Mouse (Mus musculus): ENCODE data around the gene Olfr1100. TPM values are rescaled to one million over a fixed set of nuclear protein-coding genes. Genes with fewer than 3 reads are reported as not detected.

Olfr1100 gene
- polyA plus RNA-seq (2016; fragmentation: Nextera tagmentation; extraction: Ambion mirVana): not detected in 2 replicates

DNA sequence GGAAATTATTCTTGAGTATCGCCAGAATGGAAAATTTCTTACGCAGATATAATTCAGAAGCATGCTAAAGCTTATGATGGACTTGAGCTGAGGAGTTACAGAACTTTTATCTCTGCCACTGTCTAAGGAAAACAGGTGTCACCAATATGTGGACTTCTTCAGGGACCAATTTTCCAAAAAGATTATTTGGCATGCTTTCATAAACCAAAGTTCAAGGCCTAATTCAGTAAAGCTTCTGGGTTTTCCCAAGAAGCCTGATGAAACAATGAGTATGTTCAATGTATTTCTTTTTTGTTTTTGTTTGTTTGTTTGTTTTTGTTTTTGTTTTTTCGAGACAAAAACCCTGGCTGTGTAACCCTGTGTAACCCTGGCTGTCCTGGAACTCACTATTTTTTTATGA is at the start of gene Olfr1100:
Gene Olfr1100 (minus strand): TSS at position 101 of the 400 bp plus-strand sequence.
- Histone ChIP-seq H3K27me3 (no peaks in the 10 kb centered on the region), H3K36me3 (no peaks in the 10 kb centered on the region), H3K9me3 (no peaks in the 10 kb centered on the region), H3K4me3 (no peak within 1 kb of the TSS), H3K27ac (no peak within 1 kb of the TSS), H3K9ac (no peak within 1 kb of the TSS), H3K4me1 (no peaks in the 10 kb centered on the region), H3K4me2 (replicated peaks) (no peak within 1 kb of the TSS)
- ATAC-seq (ENCODE audit: insufficient number of reproducible peaks, insufficient read depth, low FRiP score, low TSS enrichment): no peak
- WGBS: 70% methylated on average over 3 of the region's 3 CpGs

DNA sequence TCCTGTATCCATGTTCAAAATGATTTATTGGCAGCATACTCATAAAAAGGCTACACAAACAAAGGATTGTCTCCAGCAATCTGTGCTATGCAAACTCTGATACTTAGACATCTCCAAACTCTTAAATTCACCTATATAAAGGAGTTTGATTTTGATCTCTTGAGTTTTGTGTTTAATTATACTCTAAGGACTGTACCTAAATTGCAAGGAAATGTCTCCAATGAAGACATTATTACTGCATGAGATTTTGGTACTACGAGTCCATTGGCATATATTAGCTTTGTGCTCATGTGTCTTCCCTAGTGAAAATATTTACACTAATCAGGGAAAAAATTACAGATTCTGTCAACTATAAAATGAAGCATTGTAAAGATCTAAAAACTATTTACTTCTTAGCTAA is 47.2 kb upstream of the Olfr1100 start, which contains the start of gene Olfr1104:
Gene Olfr1104 (minus strand): TSS at position 101 of the 400 bp plus-strand sequence.
- Histone ChIP-seq H3K27me3 (no peaks in the 10 kb centered on the region), H3K9ac (no peak within 1 kb of the TSS), H3K4me3 (no peak within 1 kb of the TSS), H3K4me2 (replicated peaks) (no peak within 1 kb of the TSS), H3K27ac (no peak within 1 kb of the TSS), H3K9me3 (no peaks in the 10 kb centered on the region), H3K36me3 (no peaks in the 10 kb centered on the region), H3K4me1 (no peaks in the 10 kb centered on the region)
- 76% methylated on average over 1 of the region's 1 CpGs for WGBS
- ATAC-seq (ENCODE audit: insufficient number of reproducible peaks, insufficient read depth, low FRiP score, low TSS enrichment): no peak

DNA sequence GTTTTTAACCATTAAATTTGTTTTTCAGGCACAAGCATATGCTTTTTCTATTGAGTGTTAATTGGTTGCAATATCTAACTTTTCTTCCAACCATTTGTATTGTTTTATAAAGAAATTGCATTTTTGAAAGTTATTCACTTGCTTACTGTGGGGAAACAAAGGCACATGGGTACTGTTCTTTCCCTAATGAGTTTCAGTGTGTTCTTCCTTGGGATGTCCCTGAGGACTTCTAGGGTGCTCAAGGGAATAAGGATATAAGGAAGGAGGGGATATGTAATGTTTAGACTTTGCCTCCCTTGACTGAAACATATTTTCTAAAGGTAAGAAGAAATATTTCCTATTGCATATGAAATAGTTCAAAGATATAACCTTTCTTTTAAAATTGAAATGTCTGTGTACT is 18.3 kb upstream of the Olfr1100 start, which contains the start of gene Olfr1102:
Gene Olfr1102 (plus strand): TSS at position 301 of the 400 bp plus-strand sequence.
- Histone ChIP-seq H3K4me1 (no peaks in the 10 kb centered on the region), H3K27ac (no peak within 1 kb of the TSS), H3K9ac (no peak within 1 kb of the TSS), H3K27me3 (no peaks in the 10 kb centered on the region), H3K4me2 (replicated peaks) (no peak within 1 kb of the TSS), H3K4me3 (no peak within 1 kb of the TSS), H3K9me3 (no peaks in the 10 kb centered on the region), H3K36me3 (no peaks in the 10 kb centered on the region)
- ATAC-seq (ENCODE audit: insufficient number of reproducible peaks, insufficient read depth, low FRiP score, low TSS enrichment): no peak

- H3K36me3 ChIP-seq: no peaks in the 10 kb centered on the region
- WGBS: 84% methylated on average over 3 of the region's 3 CpGs
- H3K4me1 ChIP-seq: no peaks in the 10 kb centered on the region
- ATAC-seq (ENCODE audit: insufficient number of reproducible peaks, insufficient read depth, low FRiP score, low TSS enrichment): no peak
- no peaks in the 10 kb centered on the region for H3K9me3 ChIP-seq
- H3K4me2 ChIP-seq (replicated peaks): no peak within 1 kb of the TSS
- no peak within 1 kb of the TSS for H3K27ac ChIP-seq
- no peaks in the 10 kb centered on the region for H3K27me3 ChIP-seq
- H3K9ac ChIP-seq: no peak within 1 kb of the TSS
- no peak within 1 kb of the TSS for H3K4me3 ChIP-seq
Measured at GRCm38 (mm10) chr2:86991121-86991520, 11.4 kb upstream of the Olfr1100 start, which contains the start of gene Olfr1101. TSS of gene Olfr1101 (minus strand) at chr2:86991221.

DNA sequence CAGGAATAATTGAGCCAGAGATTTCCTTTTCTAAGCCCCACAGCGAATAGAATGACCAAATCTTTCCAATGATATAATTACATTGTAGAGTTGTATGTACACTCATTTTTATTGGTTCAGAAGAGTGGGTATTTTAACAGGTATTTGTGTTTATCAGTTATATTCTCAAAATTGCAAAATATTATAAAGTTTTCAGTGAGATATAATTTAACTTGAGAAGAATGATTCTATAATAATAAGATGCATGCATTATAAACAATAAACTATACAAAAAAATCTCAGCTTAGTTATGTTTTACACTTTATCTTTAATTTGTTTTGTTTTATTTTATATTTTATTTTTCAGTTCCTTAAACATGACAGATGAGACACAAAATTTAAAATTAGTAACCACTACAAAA is 19.2 kb downstream of the Olfr1100 start, which contains the start of gene Olfr1099:
Gene Olfr1099 (minus strand): TSS at position 101 of the 400 bp plus-strand sequence.
- Histone ChIP-seq H3K9me3 (no peaks in the 10 kb centered on the region), H3K4me3 (no peak within 1 kb of the TSS), H3K9ac (no peak within 1 kb of the TSS), H3K4me2 (replicated peaks) (no peak within 1 kb of the TSS), H3K36me3 (no peaks in the 10 kb centered on the region), H3K27me3 (no peaks in the 10 kb centered on the region), H3K27ac (no peak within 1 kb of the TSS), H3K4me1 (no peaks in the 10 kb centered on the region)
- no peak for ATAC-seq (ENCODE audit: insufficient number of reproducible peaks, insufficient read depth, low FRiP score, low TSS enrichment)
- WGBS: 80% methylated on average over 1 of the region's 1 CpGs

DNA sequence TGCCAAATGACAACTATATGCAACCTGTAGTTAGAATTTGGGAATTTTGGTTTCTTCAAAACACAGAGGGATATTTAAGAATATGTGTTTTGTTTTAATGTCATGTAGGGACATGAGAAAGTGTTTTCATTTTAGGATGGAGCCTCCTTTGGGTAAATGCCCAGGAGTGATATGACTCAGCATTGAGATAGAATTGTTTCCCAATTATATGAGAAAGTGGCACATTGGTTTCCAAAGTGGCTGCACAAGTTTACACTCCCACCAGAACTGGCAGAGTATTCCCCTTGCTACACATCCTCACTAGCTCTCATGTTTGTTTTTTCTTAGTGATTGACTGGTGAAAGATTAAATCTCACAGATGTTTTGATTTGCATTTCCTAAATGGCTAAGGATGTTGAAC is 53.2 kb downstream of the Olfr1100 start:
- Histone ChIP-seq H3K4me2 (replicated peaks) (no peak overlapping the region), H3K9ac (no peak overlapping the region), H3K4me3 (no peak overlapping the region), H3K27ac (no peak overlapping the region), H3K9me3 (no peaks in the 10 kb centered on the region), H3K4me1 (no peaks in the 10 kb centered on the region), H3K36me3 (no peaks in the 10 kb centered on the region), H3K27me3 (no peaks in the 10 kb centered on the region)
- ATAC-seq (ENCODE audit: insufficient number of reproducible peaks, insufficient read depth, low FRiP score, low TSS enrichment): no peak

Other genes starting within 250 kb of the Olfr1100 start
- gene Olfr1089, start 246.3 kb downstream of the Olfr1100 start, polyA plus RNA-seq (2016; fragmentation: Nextera tagmentation; extraction: Ambion mirVana): not detected in 2 replicates
- gene Olfr1090, start 221.0 kb downstream of the Olfr1100 start, polyA plus RNA-seq (2016; fragmentation: Nextera tagmentation; extraction: Ambion mirVana): not detected in 2 replicates
- not detected in 2 replicates for gene Olfr1093, start 197.5 kb downstream of the Olfr1100 start, polyA plus RNA-seq (2016; fragmentation: Nextera tagmentation; extraction: Ambion mirVana)
- not detected in 2 replicates for gene Olfr141, start 169.9 kb downstream of the Olfr1100 start, polyA plus RNA-seq (2016; fragmentation: Nextera tagmentation; extraction: Ambion mirVana)
- not detected in 2 replicates for gene Olfr1094, start 155.3 kb downstream of the Olfr1100 start, polyA plus RNA-seq (2016; fragmentation: Nextera tagmentation; extraction: Ambion mirVana)
- not detected in 2 replicates for gene Olfr1095, start 128.3 kb downstream of the Olfr1100 start, polyA plus RNA-seq (2016; fragmentation: Nextera tagmentation; extraction: Ambion mirVana)
- not detected in 2 replicates for gene Gm13723, start 105.2 kb downstream of the Olfr1100 start, polyA plus RNA-seq (2016; fragmentation: Nextera tagmentation; extraction: Ambion mirVana)
- not detected in 2 replicates for gene Olfr1097, start 87.7 kb downstream of the Olfr1100 start, polyA plus RNA-seq (2016; fragmentation: Nextera tagmentation; extraction: Ambion mirVana)
- not detected in 2 replicates for gene Olfr1098, start 55.4 kb downstream of the Olfr1100 start, polyA plus RNA-seq (2016; fragmentation: Nextera tagmentation; extraction: Ambion mirVana)
- gene Olfr1099, start 19.3 kb downstream of the Olfr1100 start, polyA plus RNA-seq (2016; fragmentation: Nextera tagmentation; extraction: Ambion mirVana): not detected in 2 replicates
- gene Olfr1101, start 11.3 kb upstream of the Olfr1100 start, polyA plus RNA-seq (2016; fragmentation: Nextera tagmentation; extraction: Ambion mirVana): not detected in 2 replicates
- not detected in 2 replicates for gene Olfr1102, start 18.4 kb upstream of the Olfr1100 start, polyA plus RNA-seq (2016; fragmentation: Nextera tagmentation; extraction: Ambion mirVana)
- gene Olfr1104, start 47.1 kb upstream of the Olfr1100 start, polyA plus RNA-seq (2016; fragmentation: Nextera tagmentation; extraction: Ambion mirVana): not detected in 2 replicates
- not detected in 2 replicates for gene Olfr1105, start 56.6 kb upstream of the Olfr1100 start, polyA plus RNA-seq (2016; fragmentation: Nextera tagmentation; extraction: Ambion mirVana)
- gene Olfr1106, start 72.3 kb upstream of the Olfr1100 start, polyA plus RNA-seq (2016; fragmentation: Nextera tagmentation; extraction: Ambion mirVana): not detected in 2 replicates
- not detected in 2 replicates for gene Olfr1107, start 95.9 kb upstream of the Olfr1100 start, polyA plus RNA-seq (2016; fragmentation: Nextera tagmentation; extraction: Ambion mirVana)
- not detected in 2 replicates for gene Olfr1109, start 116.1 kb upstream of the Olfr1100 start, polyA plus RNA-seq (2016; fragmentation: Nextera tagmentation; extraction: Ambion mirVana)
- gene Olfr259, start 134.6 kb upstream of the Olfr1100 start, polyA plus RNA-seq (2016; fragmentation: Nextera tagmentation; extraction: Ambion mirVana): not detected in 2 replicates
- not detected in 2 replicates for gene Olfr1110, start 160.3 kb upstream of the Olfr1100 start, polyA plus RNA-seq (2016; fragmentation: Nextera tagmentation; extraction: Ambion mirVana)
- not detected in 2 replicates for gene Olfr1111, start 172.7 kb upstream of the Olfr1100 start, polyA plus RNA-seq (2016; fragmentation: Nextera tagmentation; extraction: Ambion mirVana)
- gene Olfr1112, start 207.8 kb upstream of the Olfr1100 start, polyA plus RNA-seq (2016; fragmentation: Nextera tagmentation; extraction: Ambion mirVana): not detected in 2 replicates
- not detected in 2 replicates for gene Olfr1113, start 229.0 kb upstream of the Olfr1100 start, polyA plus RNA-seq (2016; fragmentation: Nextera tagmentation; extraction: Ambion mirVana)

Data from embryonic facial prominence, embryonic 12.5 days (tissue).